Mouse (Mus musculus) limb, embryonic 14.5 days (tissue): ENCODE measurements around the gene Fam120a. TPM values are rescaled to one million over a fixed set of nuclear protein-coding genes. Genes with fewer than 3 reads are reported as not detected.

Experiments
- ATAC-seq: fragments of 200-750 bp; cut with Nextera tagmentation; 2 replicates; pipeline ENCODE4 v1.8.0; 2017; ENCODE audit warnings: low read depth, moderate number of reproducible peaks, moderate TSS enrichment; ENCODE audit not compliant: low FRiP score
- DNase-seq: peaks from one replicate; pipeline ENCODE4 v3.0.0-alpha.2; 2015; ENCODE audit warnings: low spot score
- H3K27ac ChIP-seq: fragments of 300-500 bp; sonication (generic); replicated peaks from 2 replicates; pipeline ENCODE4 v1.5.1; 2014; ENCODE audit warnings: low read depth, mild to moderate bottlenecking, low read length, moderate library complexity, mixed read lengths
- H3K27me3 ChIP-seq: fragments of 300-500 bp; sonication (generic); 2 replicates; pipeline ENCODE4 v1.6.1; 2014; ENCODE audit warnings: low read length, mixed read lengths; ENCODE audit not compliant: control insufficient read depth, insufficient read depth
- H3K36me3 ChIP-seq: fragments of 300-500 bp; sonication (generic); 2 replicates; pipeline ENCODE4 v1.6.1; 2014; ENCODE audit warnings: mild to moderate bottlenecking, low read length, moderate library complexity, mixed read lengths; ENCODE audit not compliant: control insufficient read depth, insufficient read depth
- H3K4me1 ChIP-seq: fragments of 300-500 bp; sonication (generic); 2 replicates; pipeline ENCODE4 v1.6.1; 2014; ENCODE audit warnings: antibody characterized with exemption, low read length, mixed read lengths; ENCODE audit not compliant: control insufficient read depth, insufficient read depth
- H3K4me2 ChIP-seq: fragments of 300-500 bp; sonication (generic); replicated peaks from 2 replicates; pipeline ENCODE4 v1.6.1; 2014; ENCODE audit warnings: low read depth, mild to moderate bottlenecking, low read length, moderate library complexity; ENCODE audit not compliant: severe bottlenecking
- H3K4me3 ChIP-seq: fragments of 300-500 bp; sonication (generic); replicated peaks from 2 replicates; pipeline ENCODE4 v1.5.1; 2014; ENCODE audit warnings: low read length
- H3K9ac ChIP-seq: fragments of 300-500 bp; sonication (generic); 2 replicates; pipeline ENCODE4 v1.6.1; 2014; ENCODE audit warnings: mild to moderate bottlenecking, low read depth, low read length, moderate library complexity; ENCODE audit not compliant: severe bottlenecking
- H3K9me3 ChIP-seq: fragments of 300-500 bp; sonication (generic); 2 replicates; pipeline ENCODE4 v1.6.1; 2016; ENCODE audit warnings: low read length; ENCODE audit not compliant: control insufficient read depth
- POLR2A ChIP-seq: fragments of 200-500 bp; IDR thresholded peaks from 2 replicates; pipeline ENCODE4 v1.8.0; 2012; ENCODE audit warnings: inconsistent platforms, mild to moderate bottlenecking, moderate library complexity, borderline replicate concordance; ENCODE audit not compliant: insufficient read depth, insufficient read length; ENCODE audit errors: extremely low read depth
- WGBS: fragments of 180-500 bp; shearing (Covaris S2); extraction: QIAGEN DNeasy Blood & Tissue Kit; methylation state at CpG from one replicate; pipeline ENCODE4 v1.1.7; 2014; 5-methylcytosine and 5-hydroxymethylcytosine counted together
- polyA plus RNA-seq, 2 experiments: library from polyadenylated mRNA; depleted of rRNA in 1 of 2; stranded (reverse) in 1 of 2; unstranded in 1 of 2; fragments of >200 nt; fragmentation: Nextera tagmentation in 1 of 2; extraction: Ambion mirVana in 1 of 2; gene quantifications; 2 replicates each; pipeline versions ENCODE4 v1.2.1 to v1.2.3; 2012 to 2014

Gene Fam120a
- polyA plus RNA-seq, 2 experiments = 37.6 to 104 TPM

- DNase-seq = no peak
Observed at GRCm38 (mm10) chr13:48966851-48967821, 681 bp downstream of the Fam120a start.

GRCm38 (mm10) chr13:48965559-48966525 lies 2.0 kb downstream of the Fam120a start:
- H3K36me3 ChIP-seq = no peaks in the 10 kb centered on the region
- no peaks in the 10 kb centered on the region for H3K9me3 ChIP-seq
- peak; percentile 87 for DNase-seq
- H3K9ac ChIP-seq = peak overlapping the region; percentile 94
- H3K4me1 ChIP-seq = peaks cover 13% of the 10 kb centered on the region
- peak; percentile 79 for ATAC-seq
- no peaks in the 10 kb centered on the region for H3K27me3 ChIP-seq
- H3K4me3 ChIP-seq = peak overlapping the region; percentile 88
- 8% methylated on average over 7 of the region's 7 CpGs for WGBS
- no peak for TF ChIP-seq POLR2A
- peak overlapping the region; percentile 95 for H3K27ac ChIP-seq
- H3K4me2 ChIP-seq = peak overlapping the region; percentile 93

More at GRCm38 (mm10) chr13:48966851-48967821, 681 bp downstream of the Fam120a start:
- Histone ChIP-seq H3K27ac (peak overlapping the region; percentile 95), H3K36me3 (no peaks in the 10 kb centered on the region), H3K4me3 (peak overlapping the region; percentile 88), H3K4me1 (peaks cover 15% of the 10 kb centered on the region), H3K9ac (peak overlapping the region; percentile 94), H3K4me2 (peak overlapping the region; percentile 93), H3K9me3 (no peaks in the 10 kb centered on the region), H3K27me3 (no peaks in the 10 kb centered on the region)
- 1% methylated on average over 52 of the region's 58 CpGs for WGBS
- 0 out of 2 replicates have a peak, but pooled peaks have one; percentile 7 for TF ChIP-seq POLR2A
- no peak for ATAC-seq

DNA sequence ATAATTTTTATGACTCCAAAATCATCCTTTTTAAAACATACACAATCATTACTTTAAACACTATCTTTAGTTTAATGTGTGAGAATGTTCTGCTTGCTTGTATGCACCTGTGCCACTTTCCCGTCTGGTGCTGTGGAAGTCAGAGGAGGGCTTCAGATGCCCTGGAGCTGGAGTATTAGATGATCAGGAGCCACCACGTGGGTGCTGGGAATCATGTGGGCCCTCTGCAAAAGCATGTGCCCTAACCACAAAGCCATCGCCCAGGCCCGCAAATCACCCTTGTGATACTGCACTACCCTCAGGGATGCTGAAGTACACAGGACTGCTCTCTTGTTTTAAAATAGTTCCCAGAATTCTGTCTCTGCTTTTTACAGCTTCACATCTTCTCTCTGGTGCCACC lies 3.0 kb downstream of the Fam120a start:
- Histone ChIP-seq H3K4me1 (peaks cover 7% of the 10 kb centered on the region; the same call in 1 of the 2 replicates), H3K27ac (peak overlapping the region; percentile 56), H3K27me3 (no peaks in the 10 kb centered on the region), H3K4me3 (peak overlapping the region; percentile 88; the same call in 1 of the 2 replicates), H3K9me3 (no peaks in the 10 kb centered on the region), H3K4me2 (peak overlapping the region; percentile 93), H3K9ac (no peak overlapping the region), H3K36me3 (no peaks in the 10 kb centered on the region)
- WGBS = 75% methylated on average over 4 of the region's 4 CpGs
- TF ChIP-seq POLR2A = no peak
- DNase-seq (no peak), ATAC-seq (no peak)

GRCm38 (mm10) chr13:48963111-48963510 lies 4.7 kb downstream of the Fam120a start:
- peaks cover 5% of the 10 kb centered on the region; the same call in 1 of the 2 replicates for H3K4me1 ChIP-seq
- H3K4me3 ChIP-seq = no peak overlapping the region
- 0 out of 2 replicates have a peak, but pooled peaks cover 2% of the 10 kb centered on the region for H3K36me3 ChIP-seq
- H3K9me3 ChIP-seq = no peaks in the 10 kb centered on the region
- no peak for DNase-seq
- WGBS = 92% methylated on average over 1 of the region's 1 CpGs
- ATAC-seq = no peak
- no peak overlapping the region for H3K4me2 ChIP-seq
- no peaks in the 10 kb centered on the region for H3K27me3 ChIP-seq
- no peak overlapping the region for H3K9ac ChIP-seq
- no peak overlapping the region for H3K27ac ChIP-seq
- TF ChIP-seq POLR2A = no peak
